Mouse (Mus musculus): ENCODE measurements around the gene Itga11.

Gene Itga11

GRCm38 (mm10) chr9:62689748-62690147 lies 12.1 kb downstream of the Itga11 start:
- no peak for DNase-seq

- DNase-seq = no peak
Measured at GRCm38 (mm10) chr9:62694054-62694453, 16.4 kb downstream of the Itga11 start.

GRCm38 (mm10) chr9:62695210-62695609 lies 17.6 kb downstream of the Itga11 start:
- DNase-seq = no peak

DNA sequence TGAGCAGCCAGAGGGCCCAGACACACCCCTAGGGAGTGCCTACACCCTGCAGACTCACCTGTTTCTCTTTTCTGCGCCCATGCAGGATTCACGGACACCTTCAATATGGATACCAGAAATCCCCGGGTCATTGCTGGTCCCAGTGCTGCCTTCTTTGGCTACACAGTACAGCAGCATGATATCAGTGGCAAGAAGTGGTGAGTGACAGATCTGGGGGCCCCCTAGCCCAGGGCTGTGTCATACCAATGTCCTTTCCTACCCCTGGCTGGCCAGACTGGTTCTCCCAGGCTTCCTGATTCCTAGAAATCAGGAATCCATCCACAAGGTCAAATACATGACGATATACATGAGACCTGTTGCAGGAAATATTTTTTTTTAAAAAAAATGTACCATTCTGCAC lies 19.2 kb downstream of the Itga11 start:
- DNase-seq = no peak

DNA sequence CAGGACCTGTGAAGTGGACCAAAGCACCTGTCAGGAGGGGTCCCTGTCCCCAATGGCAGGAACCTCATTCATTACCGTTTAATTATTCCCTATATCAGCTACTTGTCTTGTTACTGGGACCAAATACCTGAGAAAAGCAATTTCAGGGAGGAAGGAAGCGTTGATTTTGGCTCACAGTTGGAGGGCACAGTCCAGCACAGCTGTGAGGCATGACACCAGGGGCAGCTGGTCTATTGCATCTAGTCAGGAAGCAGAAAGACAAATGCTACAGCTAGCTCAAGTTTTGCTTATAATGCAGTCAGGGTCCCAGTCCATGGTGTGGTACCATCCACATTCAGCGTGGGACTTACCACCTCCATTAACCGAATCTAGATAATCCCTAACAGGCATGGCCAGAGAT lies 29.6 kb downstream of the Itga11 start:
- DNase-seq = no peak

DNA sequence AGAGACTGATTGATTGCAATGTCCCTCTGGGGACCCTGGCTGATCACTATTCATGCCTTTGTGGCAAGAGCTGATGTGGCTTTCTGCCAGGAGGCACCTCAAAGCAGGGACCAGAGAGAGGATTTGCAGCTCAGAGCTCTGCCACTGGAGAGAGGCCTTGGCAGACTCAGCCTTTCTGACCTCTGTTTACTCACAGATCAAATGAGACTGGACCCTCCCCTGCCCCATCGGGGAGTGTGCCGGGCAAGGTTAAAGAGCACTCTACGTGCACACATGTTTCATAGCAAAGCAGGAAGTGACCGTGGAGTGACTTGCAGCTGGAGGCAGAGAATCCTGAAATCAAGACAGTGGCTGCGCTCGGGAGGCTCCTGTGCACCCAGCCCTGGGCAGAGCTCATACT lies 30.2 kb downstream of the Itga11 start:
- DNase-seq = no peak

- peak; percentile 33 for DNase-seq
Measured at GRCm38 (mm10) chr9:62709983-62710382, 32.4 kb downstream of the Itga11 start.

GRCm38 (mm10) chr9:62712374-62712773 lies 34.7 kb downstream of the Itga11 start:
- no peak for DNase-seq

DNA sequence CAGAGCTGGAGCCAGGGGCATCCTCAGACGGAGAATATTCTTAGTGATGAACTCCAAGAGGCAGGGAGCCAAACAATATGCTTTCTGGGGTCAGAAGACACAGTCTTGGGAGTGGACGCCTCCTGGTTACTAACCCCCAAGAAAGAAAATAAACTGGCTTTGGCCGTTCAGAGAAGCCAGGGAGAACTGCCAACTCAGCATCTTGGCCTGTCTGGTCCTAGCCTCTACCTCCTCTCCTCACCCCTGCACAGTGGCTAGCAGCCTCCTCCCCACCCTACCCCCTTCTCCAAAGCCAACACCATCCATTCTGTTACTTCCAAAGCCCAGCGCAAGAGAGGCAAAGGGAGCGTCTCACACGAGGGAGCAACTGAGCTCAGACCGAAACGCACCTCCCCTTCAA lies 35.4 kb downstream of the Itga11 start:
- DNase-seq = no peak

DNA sequence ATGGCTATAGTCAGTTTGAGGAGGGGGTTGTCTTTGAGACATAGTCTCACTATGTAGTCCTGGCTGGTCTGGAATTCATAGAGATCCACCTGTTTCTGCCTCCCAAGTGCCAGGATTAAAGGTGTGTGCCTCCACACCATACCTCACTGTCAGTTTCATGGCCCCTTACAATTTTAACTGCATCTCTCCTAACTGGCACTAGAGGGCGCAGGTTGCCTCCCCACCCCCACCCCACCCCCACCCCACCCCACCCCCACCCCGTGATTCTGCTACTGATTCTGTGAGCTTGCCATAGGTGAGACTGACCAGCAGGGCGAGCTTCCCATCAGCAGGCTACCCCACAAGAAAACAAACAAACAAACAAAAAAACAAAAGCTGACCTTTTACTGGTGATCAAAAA lies 36.7 kb downstream of the Itga11 start:
- no peak for DNase-seq

DNA sequence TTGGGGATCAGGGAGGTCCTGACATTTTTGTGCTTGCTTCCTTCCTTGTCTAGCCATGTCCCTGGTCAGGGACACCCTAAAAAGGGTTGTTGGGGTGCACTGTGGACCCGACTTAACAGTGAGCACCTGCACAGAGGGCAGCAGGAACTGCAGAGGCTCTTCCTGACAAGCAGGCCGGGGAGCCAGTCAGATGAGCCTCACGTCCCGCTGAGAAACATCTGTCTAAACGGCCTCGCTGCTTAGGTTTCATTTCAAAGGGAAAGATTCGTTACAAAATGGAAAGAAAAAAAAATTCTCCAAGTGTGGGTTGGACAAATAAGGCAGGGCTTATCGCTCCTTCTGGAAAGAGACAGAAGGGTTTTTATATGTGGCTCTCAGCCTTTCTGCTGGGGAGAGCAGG lies 40.4 kb downstream of the Itga11 start:
- no peak for DNase-seq

DNA sequence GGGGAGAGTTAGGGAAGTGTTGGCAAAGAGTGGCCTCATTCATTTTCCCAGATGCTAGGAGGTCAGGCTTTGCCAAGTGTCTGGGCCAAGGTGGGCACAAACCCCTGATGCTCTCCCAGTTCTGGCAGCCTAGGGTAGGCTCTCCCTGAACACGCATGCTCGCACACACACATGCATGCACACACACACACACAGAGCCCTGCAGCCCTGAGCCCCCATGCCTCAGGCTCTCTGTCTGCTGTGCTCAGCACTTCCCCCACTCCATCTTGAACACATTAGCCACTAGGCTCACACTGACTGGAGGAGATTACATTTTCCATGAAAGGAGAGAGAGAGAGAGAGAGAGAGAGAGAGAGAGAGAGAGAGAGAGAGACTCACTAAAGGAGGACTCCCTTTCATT lies 44.2 kb downstream of the Itga11 start:
- no peak for DNase-seq

DNA sequence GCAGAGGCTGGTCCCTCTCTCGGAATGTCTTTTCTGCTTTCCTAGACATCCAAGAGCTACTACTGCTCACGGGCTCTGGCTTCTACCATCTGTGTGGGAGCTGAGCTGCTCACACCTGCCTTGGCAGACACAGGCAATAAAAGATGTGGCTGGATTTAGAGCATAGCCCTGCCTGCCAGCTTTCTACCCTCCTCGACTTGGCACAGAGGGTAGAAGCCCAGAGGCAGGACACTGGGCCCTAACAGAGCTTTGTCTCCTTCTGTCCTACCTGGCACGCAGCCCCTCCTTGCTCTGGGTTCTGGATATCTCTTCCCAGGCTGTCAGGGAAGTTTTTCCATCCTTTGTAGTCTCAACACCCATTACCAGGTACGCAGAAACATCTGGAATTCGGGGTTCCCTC lies 45.1 kb downstream of the Itga11 start:
- peak; percentile 50 for DNase-seq

- no peak for DNase-seq
Measured at GRCm38 (mm10) chr9:62724175-62724574, 46.5 kb downstream of the Itga11 start.

DNA sequence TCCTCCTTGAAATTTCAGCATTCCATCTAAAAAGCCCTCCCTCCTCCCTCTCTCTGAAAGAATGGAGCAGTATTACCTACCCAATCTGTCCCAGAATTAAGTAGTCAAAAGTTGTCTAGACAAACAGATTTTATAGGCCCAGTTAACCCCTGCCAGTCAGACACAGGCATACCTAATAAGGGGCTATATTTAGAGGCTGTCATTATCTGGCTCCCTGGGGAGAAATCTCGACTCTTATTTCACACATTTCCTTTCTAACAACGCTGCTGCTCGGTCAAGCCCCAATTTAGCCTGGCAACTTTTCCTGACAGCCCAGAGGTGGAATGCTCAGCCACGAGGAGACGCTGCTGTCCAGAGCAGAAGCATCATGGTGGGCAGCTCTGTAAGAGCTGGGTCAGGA lies 47.6 kb downstream of the Itga11 start:
- no peak for DNase-seq

- no peak for DNase-seq
Measured at GRCm38 (mm10) chr9:62726472-62726871, 48.8 kb downstream of the Itga11 start.

DNA sequence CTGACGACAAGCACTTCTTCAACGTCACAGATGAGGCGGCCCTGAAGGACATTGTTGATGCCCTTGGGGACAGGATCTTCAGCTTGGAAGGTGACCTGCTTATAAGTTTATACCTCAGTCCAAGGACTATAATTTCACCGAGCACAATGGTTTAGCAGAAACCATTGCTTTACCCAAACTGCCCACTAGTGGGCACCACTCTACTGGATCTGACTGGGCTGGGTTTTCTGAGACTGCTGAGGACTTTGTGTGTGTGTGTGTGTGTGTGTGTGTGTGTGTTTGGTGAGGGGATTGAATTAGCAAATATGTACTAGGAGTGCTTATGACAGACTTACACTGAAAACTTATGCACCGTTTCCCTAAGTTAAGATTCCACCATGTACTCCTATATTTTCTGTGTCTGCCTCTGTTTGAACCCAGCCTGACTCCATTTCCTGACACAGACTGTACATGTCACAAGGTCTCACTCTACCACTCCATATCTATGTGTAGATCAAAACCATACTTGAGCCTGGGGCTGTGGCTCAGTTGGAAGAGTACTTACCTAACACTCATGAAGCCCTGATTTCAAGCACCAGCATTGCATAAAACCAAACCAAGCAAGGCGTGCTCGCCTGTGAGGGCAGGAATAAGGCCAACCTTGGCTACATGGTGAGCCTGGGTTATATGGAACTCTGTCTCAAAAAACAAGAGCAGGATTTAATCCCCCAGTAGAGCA lies 67.1 kb downstream of the Itga11 start:
- no peak for DNase-seq

DNA sequence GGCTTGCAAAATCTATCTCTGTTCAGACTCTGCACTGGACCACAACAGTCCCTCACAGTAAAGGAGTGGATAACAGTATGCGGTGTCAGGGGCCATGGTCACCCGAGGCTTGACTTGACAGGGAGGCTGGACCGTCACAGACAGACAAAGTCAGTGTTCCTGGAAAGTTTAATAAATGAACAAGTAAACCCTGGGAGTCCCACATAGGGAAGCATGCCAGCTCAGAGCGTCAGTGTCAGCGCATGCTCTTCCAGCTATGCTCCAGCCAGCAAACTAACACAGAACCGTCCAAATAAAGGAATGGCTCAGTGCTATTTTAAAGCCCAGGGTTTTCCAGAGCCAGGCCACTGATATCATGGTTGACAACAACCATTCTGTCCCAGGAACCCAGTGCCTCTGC lies 69.0 kb downstream of the Itga11 start:
- DNase-seq = no peak

DNA sequence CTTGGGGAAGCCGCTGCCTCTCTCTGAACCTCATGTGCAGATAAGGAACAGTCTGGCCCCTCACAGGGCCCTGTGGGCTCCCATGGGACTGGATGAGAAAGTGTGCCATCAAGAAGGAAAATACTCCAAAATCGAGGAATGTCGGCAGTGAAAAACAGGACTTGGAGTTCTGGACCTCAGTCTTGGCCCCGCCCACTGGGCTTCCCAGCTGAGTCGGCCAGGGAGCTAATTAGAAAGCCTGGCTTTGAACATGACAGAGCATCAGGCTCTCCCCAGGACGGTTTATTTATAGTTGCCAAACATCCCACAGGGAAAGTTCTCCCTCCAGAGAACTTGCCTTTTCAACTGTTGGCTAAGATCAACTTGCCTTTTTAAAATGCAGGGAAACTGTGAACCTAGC lies 72.0 kb downstream of the Itga11 start:
- DNase-seq = no peak

- no peak for DNase-seq
Measured at GRCm38 (mm10) chr9:62750381-62750780, 72.8 kb downstream of the Itga11 start.

DNA sequence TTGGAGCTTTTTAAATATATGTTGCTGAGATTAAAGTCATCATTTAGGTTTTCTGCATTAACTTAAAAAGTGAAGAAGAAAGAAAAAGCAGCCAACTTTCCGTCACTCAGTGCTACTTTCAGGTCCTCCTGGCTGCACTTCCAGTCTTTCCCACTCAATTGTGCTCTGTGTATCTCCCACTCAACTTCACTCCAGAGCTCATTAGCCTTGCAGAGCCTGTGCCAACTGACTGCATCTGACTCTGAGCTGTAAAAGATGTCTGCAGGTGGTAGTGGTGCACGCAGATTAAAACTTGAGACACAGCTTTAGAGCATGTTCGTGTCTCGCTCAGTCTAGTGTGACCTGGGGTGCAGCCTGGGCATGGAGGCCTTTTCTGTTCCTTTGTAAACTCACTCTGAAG lies 80.7 kb downstream of the Itga11 start:
- peak; percentile 71 for DNase-seq

DNA sequence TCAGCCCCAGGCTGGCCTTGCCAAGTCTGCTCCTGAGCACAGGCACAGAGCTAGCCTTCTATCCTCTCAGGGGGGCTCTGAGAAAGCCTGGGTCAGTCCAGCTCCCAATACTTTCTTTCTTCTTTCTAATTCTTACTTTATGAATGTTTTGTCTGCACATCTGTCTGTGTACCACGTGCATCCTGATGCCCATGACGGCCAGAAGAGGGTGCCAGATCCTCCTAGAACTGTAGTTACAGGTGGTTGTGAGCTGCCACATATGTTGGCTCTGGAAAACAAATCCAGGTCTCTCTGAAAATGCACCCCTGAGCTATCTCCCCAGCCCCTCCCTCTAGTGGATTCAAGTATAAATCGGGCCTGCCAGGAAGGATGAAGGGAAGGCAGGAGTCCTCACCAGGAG lies 82.0 kb downstream of the Itga11 start:
- no peak for DNase-seq

DNA sequence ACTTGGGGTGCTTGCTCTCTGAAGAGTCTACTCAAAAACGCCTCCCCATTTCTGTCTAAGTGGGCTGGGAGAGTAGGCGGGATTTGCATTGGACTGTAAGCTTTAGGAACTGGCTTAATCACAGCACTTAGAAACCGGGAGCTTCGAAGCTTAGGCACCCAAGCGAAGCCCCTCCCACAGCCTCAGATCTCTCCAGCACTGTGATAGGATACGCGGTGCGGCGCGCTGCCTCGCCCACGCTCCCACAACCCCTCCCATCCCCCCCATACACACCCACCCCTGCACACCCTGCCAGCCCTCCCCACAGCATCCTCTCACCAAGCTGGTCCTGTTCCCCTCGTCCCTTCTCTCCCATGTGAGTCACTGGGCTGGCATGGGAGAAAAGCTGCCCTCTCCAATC lies 85.9 kb downstream of the Itga11 start:
- DNase-seq = no peak

DNA sequence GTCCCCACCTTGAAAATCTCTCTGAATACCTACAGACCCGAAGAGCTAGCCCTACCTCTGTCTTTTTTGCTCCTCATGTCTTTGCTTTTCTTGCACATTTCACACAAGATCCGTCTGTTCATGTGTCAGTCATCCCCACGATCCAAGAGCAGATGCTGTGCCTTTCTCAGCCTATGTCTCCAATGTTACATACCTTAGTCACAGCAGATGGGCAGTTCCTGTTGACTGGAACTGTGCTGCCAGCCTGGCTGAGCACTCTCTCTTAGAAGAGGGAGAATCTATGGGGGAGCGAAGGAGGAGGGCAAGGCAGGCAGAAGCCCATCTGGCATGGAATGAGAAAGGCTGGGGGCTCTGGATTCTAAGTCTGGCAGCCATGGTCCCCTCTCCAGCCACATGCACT lies 87.7 kb downstream of the Itga11 start:
- DNase-seq = no peak

DNA sequence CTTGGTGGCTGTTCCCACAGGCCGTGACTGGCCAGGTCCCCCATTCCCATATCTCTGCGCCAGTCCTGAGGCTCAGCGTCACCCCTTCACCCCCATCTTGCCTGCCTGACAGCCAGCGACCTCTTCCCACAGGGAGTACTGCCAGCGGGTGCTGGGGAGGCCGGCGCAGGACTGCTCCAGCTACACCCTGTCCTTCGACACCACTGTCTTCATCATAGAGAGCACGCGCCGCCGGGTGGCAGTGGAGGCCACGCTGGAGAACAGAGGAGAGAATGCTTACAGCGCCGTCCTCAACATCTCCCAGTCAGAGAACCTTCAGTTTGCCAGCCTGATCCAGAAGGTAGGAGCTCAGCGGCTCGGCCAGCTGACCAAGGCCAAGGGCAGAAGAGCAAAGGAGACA lies 89.8 kb downstream of the Itga11 start:
- no peak for DNase-seq

- DNase-seq = no peak
Measured at GRCm38 (mm10) chr9:62768361-62768760, 90.7 kb downstream of the Itga11 start.

Measured in right cerebral cortex, postnatal 25 days (tissue).